Mouse (Mus musculus): ENCODE data around the gene Map3k7cl. TPM values are rescaled to one million over a fixed set of nuclear protein-coding genes. Genes with fewer than 3 reads are reported as not detected.

The Map3k7cl gene
- polyA plus RNA-seq (2012; rRNA removed), result 0.98 and 1.00 TPM in 2 replicates

DNA sequence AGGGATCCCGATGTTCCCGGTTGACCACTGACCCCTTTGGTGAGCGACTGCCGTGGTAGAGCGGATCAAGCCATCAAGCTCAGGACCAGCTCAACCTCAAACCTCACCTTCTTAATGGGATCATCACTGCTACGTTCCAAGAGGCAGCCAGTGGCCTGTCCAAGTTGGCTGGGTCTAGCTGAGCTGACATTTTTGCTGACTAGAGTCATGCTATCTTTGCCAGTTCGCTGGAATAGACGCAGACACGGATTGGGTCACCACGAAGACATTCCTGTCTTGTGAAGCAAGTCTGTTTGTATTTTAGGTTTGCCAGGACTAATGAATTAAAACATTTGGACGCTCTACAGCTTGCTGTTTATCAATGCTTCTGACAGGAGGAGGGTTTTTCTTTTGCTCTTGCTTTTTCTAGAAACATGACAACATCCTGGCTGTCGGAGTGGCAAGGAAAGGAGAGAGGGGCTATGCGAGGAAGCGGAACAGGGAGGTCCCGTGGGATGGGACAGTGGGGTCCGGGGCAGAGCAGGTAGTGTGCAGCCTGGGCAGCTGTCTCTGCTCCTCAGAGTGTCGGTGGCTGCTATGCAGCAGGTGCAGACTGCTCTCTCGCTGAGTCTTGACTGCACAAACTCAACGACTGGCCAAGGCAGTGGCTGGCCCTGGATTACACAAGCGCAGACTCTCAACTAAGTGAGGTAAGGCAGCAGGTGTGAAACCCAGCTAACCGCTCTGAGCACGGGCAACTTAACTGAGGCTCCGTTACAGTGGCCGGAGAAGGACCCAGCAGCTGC is at the start of gene Map3k7cl:
Gene Map3k7cl (plus strand): TSS at position 424 of the 785 bp plus-strand sequence.
- no peak within 1 kb of the TSS for H3K4me3 ChIP-seq (replicated peaks; ENCODE audit: insufficient read depth, low read depth, low read length)
- TF ChIP-seq POLR2A (IDR thresholded peaks at IDR 0.05; ENCODE audit: borderline replicate concordance, insufficient read depth, low read length) (no peak), CTCF (IDR thresholded peaks at IDR 0.05; ENCODE audit: borderline replicate concordance, insufficient read depth, low read depth, low read length) (no peak)
- WGBS, result 40% methylated on average over 24 of the region's 24 CpGs
- no peak for DNase-seq
- H3K27ac ChIP-seq (ENCODE audit: insufficient read depth, low read length), result no peak within 1 kb of the TSS
- H3K27me3 ChIP-seq (ENCODE audit: control insufficient read depth, insufficient read depth, low read length), result 0 out of 2 replicates have a peak, but pooled peaks cover 1% of the 10 kb centered on the region
- 0 out of 2 replicates have a peak, but pooled peaks cover 6% of the 10 kb centered on the region for H3K4me1 ChIP-seq (ENCODE audit: control insufficient read depth, insufficient read depth, low read length)

- no peak for TF ChIP-seq POLR2A (IDR thresholded peaks at IDR 0.05; ENCODE audit: borderline replicate concordance, insufficient read depth, low read length)
- TF ChIP-seq CTCF (IDR thresholded peaks at IDR 0.05; ENCODE audit: borderline replicate concordance, insufficient read depth, low read depth, low read length), result no peak
- WGBS, result 46% methylated on average over 5 of the region's 5 CpGs
These were observed 41.4 kb upstream of the Map3k7cl start for GRCm38 (mm10) chr16:87511706-87512105.

GRCm38 (mm10) chr16:87512331-87512730 is 40.8 kb upstream of the Map3k7cl start:
- TF ChIP-seq POLR2A (IDR thresholded peaks at IDR 0.05; ENCODE audit: borderline replicate concordance, insufficient read depth, low read length), result no peak
- no peak for TF ChIP-seq CTCF (IDR thresholded peaks at IDR 0.05; ENCODE audit: borderline replicate concordance, insufficient read depth, low read depth, low read length)
- Histone ChIP-seq H3K4me3 (replicated peaks; ENCODE audit: insufficient read depth, low read depth, low read length) (no peak overlapping the region), H3K27ac (ENCODE audit: insufficient read depth, low read length) (no peak overlapping the region), H3K27me3 (ENCODE audit: control insufficient read depth, insufficient read depth, low read length) (no peaks in the 10 kb centered on the region), H3K4me1 (ENCODE audit: control insufficient read depth, insufficient read depth, low read length) (no peaks in the 10 kb centered on the region)
- DNase-seq, result no peak
- 95% methylated on average over 14 of the region's 14 CpGs for WGBS

More at GRCm38 (mm10) chr16:87511706-87512105, 41.4 kb upstream of the Map3k7cl start:
- no peak overlapping the region for H3K4me3 ChIP-seq (replicated peaks; ENCODE audit: insufficient read depth, low read depth, low read length)
- no peaks in the 10 kb centered on the region for H3K4me1 ChIP-seq (ENCODE audit: control insufficient read depth, insufficient read depth, low read length)
- H3K27ac ChIP-seq (ENCODE audit: insufficient read depth, low read length), result no peak overlapping the region
- no peak for DNase-seq
- H3K27me3 ChIP-seq (ENCODE audit: control insufficient read depth, insufficient read depth, low read length), result no peaks in the 10 kb centered on the region

DNA sequence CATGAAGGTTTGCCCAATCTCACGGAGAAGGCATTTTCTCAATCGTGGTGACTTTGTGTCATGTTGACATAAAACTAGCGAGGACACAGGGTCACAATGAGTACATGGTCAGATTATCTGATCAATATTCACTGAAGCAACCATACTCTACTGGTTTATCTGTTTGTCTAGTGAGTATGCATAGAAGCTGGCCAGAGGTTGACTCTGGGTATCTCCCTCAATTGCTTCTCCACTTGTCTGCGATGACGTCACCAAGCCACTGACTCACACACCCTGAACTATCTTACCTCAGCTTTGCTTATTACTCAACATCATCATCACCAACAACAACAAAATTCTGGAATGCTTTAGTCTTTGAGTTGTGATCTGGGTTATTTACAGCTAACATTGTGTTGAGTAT is 28.9 kb upstream of the Map3k7cl start:
- Histone ChIP-seq H3K4me1 (ENCODE audit: control insufficient read depth, insufficient read depth, low read length) (no peaks in the 10 kb centered on the region), H3K27me3 (ENCODE audit: control insufficient read depth, insufficient read depth, low read length) (no peaks in the 10 kb centered on the region), H3K4me3 (replicated peaks; ENCODE audit: insufficient read depth, low read depth, low read length) (no peak overlapping the region), H3K27ac (ENCODE audit: insufficient read depth, low read length) (no peak overlapping the region)
- TF ChIP-seq CTCF (IDR thresholded peaks at IDR 0.05; ENCODE audit: borderline replicate concordance, insufficient read depth, low read depth, low read length) (no peak), POLR2A (IDR thresholded peaks at IDR 0.05; ENCODE audit: borderline replicate concordance, insufficient read depth, low read length) (no peak)
- WGBS, result 93% methylated on average over 5 of the region's 5 CpGs
- no peak for DNase-seq

GRCm38 (mm10) chr16:87527553-87528249 is 25.4 kb upstream of the Map3k7cl start:
- H3K27ac ChIP-seq (ENCODE audit: insufficient read depth, low read length), result no peak overlapping the region
- no peaks in the 10 kb centered on the region for H3K4me1 ChIP-seq (ENCODE audit: control insufficient read depth, insufficient read depth, low read length)
- H3K4me3 ChIP-seq (replicated peaks; ENCODE audit: insufficient read depth, low read depth, low read length), result no peak overlapping the region
- 60% methylated on average over 8 of the region's 8 CpGs for WGBS
- no peak for DNase-seq
- no peaks in the 10 kb centered on the region for H3K27me3 ChIP-seq (ENCODE audit: control insufficient read depth, insufficient read depth, low read length)
- TF ChIP-seq POLR2A (IDR thresholded peaks at IDR 0.05; ENCODE audit: borderline replicate concordance, insufficient read depth, low read length) (no peak), CTCF (IDR thresholded peaks at IDR 0.05; ENCODE audit: borderline replicate concordance, insufficient read depth, low read depth, low read length) (no peak)

GRCm38 (mm10) chr16:87528755-87529154 is 24.4 kb upstream of the Map3k7cl start:
- 67% methylated on average over 10 of the region's 10 CpGs for WGBS
- H3K4me1 ChIP-seq (ENCODE audit: control insufficient read depth, insufficient read depth, low read length), result no peaks in the 10 kb centered on the region

DNA sequence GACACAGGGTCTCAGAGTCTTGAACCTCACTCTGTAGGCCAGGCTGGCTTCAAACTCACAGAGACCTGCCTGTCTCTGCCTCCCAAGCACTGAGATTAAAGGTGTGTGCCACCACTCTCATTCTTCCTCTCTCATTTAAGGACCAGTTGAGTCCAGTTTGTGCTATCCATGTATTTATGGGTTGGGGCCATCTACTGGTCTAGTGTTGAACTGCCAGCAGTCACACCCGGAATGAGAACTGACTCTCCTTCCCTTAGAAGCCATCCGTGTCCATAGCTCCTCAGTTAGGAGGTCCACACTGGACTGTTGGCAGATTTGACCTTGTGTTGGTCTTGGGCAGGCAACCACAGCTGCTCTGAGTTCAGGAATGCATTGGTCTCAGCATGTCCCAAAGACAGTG is 4.8 kb upstream of the Map3k7cl start:
- H3K4me3 ChIP-seq (replicated peaks; ENCODE audit: insufficient read depth, low read depth, low read length), result no peak overlapping the region
- no peak overlapping the region for H3K27ac ChIP-seq (ENCODE audit: insufficient read depth, low read length)
- 0 out of 2 replicates have a peak, but pooled peaks cover 6% of the 10 kb centered on the region for H3K4me1 ChIP-seq (ENCODE audit: control insufficient read depth, insufficient read depth, low read length)
- TF ChIP-seq POLR2A (IDR thresholded peaks at IDR 0.05; ENCODE audit: borderline replicate concordance, insufficient read depth, low read length), result no peak
- no peak for TF ChIP-seq CTCF (IDR thresholded peaks at IDR 0.05; ENCODE audit: borderline replicate concordance, insufficient read depth, low read depth, low read length)
- WGBS, result 56% methylated on average over 2 of the region's 2 CpGs
- DNase-seq, result no peak
- H3K27me3 ChIP-seq (ENCODE audit: control insufficient read depth, insufficient read depth, low read length), result 0 out of 2 replicates have a peak, but pooled peaks cover under 1% of the 10 kb centered on the region

More at GRCm38 (mm10) chr16:87528755-87529154, 24.4 kb upstream of the Map3k7cl start:
- TF ChIP-seq POLR2A (IDR thresholded peaks at IDR 0.05; ENCODE audit: borderline replicate concordance, insufficient read depth, low read length), result no peak
- TF ChIP-seq CTCF (IDR thresholded peaks at IDR 0.05; ENCODE audit: borderline replicate concordance, insufficient read depth, low read depth, low read length), result no peak
- Histone ChIP-seq H3K4me3 (replicated peaks; ENCODE audit: insufficient read depth, low read depth, low read length) (no peak overlapping the region), H3K27ac (ENCODE audit: insufficient read depth, low read length) (no peak overlapping the region), H3K27me3 (ENCODE audit: control insufficient read depth, insufficient read depth, low read length) (no peaks in the 10 kb centered on the region)
- no peak for DNase-seq
